Mouse (Mus musculus) lung, postnatal 0 days (tissue): ENCODE data around the gene Tesk2. TPM values are rescaled to one million over a fixed set of nuclear protein-coding genes. Genes with fewer than 3 reads are reported as not detected.

ENCODE experiments used
- ATAC-seq: fragments of 200-750 bp; cut with Nextera tagmentation; 2 replicates; pipeline ENCODE4 v1.8.0; 2017; ENCODE audit warnings: moderate library complexity
- DNase-seq: peaks from one replicate; pipeline ENCODE4 v3.0.0-alpha.2; 2016; ENCODE audit warnings: low spot score
- H3K27ac ChIP-seq: fragments of 300-500 bp; sonication (generic); 2 replicates; pipeline ENCODE4 v1.5.1; 2014; ENCODE audit warnings: antibody characterized with exemption, mild to moderate bottlenecking, low read length, mixed read lengths
- H3K27me3 ChIP-seq: fragments of 300-500 bp; sonication (generic); replicated peaks from 2 replicates; pipeline ENCODE4 v1.6.1; 2014; ENCODE audit warnings: low read length, mixed read lengths; ENCODE audit not compliant: insufficient read depth
- H3K36me3 ChIP-seq: fragments of 300-500 bp; sonication (generic); 2 replicates; pipeline ENCODE4 v1.6.1; 2014; ENCODE audit warnings: low read length, mixed read lengths; ENCODE audit not compliant: insufficient read depth
- H3K4me1 ChIP-seq: fragments of 300-500 bp; sonication (generic); 2 replicates; pipeline ENCODE4 v1.6.1; 2014; ENCODE audit warnings: antibody characterized with exemption, low read depth, low read length, mixed read lengths; ENCODE audit not compliant: insufficient read depth
- H3K4me2 ChIP-seq: fragments of 300-500 bp; sonication (generic); replicated peaks from 2 replicates; pipeline ENCODE4 v1.6.1; 2014; ENCODE audit warnings: low read depth, mild to moderate bottlenecking, low read length, moderate library complexity, mixed read lengths
- H3K4me3 ChIP-seq: fragments of 300-500 bp; sonication (generic); 2 replicates; pipeline ENCODE4 v1.5.1; 2014; ENCODE audit warnings: low read depth, low read length
- H3K9ac ChIP-seq: fragments of 300-500 bp; sonication (generic); replicated peaks from 2 replicates; pipeline ENCODE4 v1.6.1; 2014; ENCODE audit warnings: low read depth, mild to moderate bottlenecking
- H3K9me3 ChIP-seq: fragments of 300-500 bp; sonication (generic); 2 replicates; pipeline ENCODE4 v1.6.1; 2016; ENCODE audit warnings: low read length, mixed read lengths
- CTCF ChIP-seq: IDR thresholded peaks from 2 replicates; pipeline ENCODE4 v1.5.1; 2016; ENCODE audit warnings: antibody characterized with exemption, mild to moderate bottlenecking
- EP300 ChIP-seq: IDR thresholded peaks from 2 replicates; pipeline ENCODE4 v1.6.1; 2016; ENCODE audit warnings: antibody characterized with exemption, mild to moderate bottlenecking, control low read depth
- WGBS: fragments of 180-500 bp; shearing (Covaris S2); extraction: QIAGEN DNeasy Blood & Tissue Kit; methylation state at CpG from one replicate; pipeline ENCODE4 v1.1.7; 2014; 5-methylcytosine and 5-hydroxymethylcytosine counted together
- polyA plus RNA-seq: library from polyadenylated mRNA; unstranded; fragments of >200 nt; fragmentation: Nextera tagmentation; extraction: Ambion mirVana; gene quantifications from 2 replicates; pipeline ENCODE4 v1.2.1, GENCODE M21; 2015

The Tesk2 gene
- polyA plus RNA-seq, 1 experiment from 2014 or later = 4.0 TPM

GRCm38 (mm10) chr4:116708791-116709390 lies 11.9 kb upstream of the Tesk2 start:
- Histone ChIP-seq H3K4me2 (peak overlapping the region; percentile 73), H3K4me3 (peak overlapping the region; percentile 44), H3K27ac (no peak overlapping the region), H3K36me3 (no peaks in the 10 kb centered on the region), H3K4me1 (peaks cover 10% of the 10 kb centered on the region; the same call in 1 of the 2 replicates), H3K9me3 (no peaks in the 10 kb centered on the region), H3K27me3 (no peaks in the 10 kb centered on the region), H3K9ac (peak overlapping the region; percentile 23)
- DNase-seq (peak; percentile 12), ATAC-seq (no peak)
- TF ChIP-seq CTCF (no peak), EP300 (no peak)
- 5% methylated on average over 9 of the region's 9 CpGs for WGBS

- H3K27ac ChIP-seq = no peak overlapping the region
- H3K4me2 ChIP-seq = no peak overlapping the region
- no peak for TF ChIP-seq CTCF
- no peak for TF ChIP-seq EP300
- peaks cover 10% of the 10 kb centered on the region; the same call in 1 of the 2 replicates for H3K4me1 ChIP-seq
- no peaks in the 10 kb centered on the region for H3K27me3 ChIP-seq
- H3K9ac ChIP-seq = no peak overlapping the region
- H3K4me3 ChIP-seq = no peak overlapping the region
- DNase-seq = no peak
- no peak for ATAC-seq
- H3K36me3 ChIP-seq = no peaks in the 10 kb centered on the region
- WGBS = 86% methylated on average over 2 of the region's 2 CpGs
- H3K9me3 ChIP-seq = no peaks in the 10 kb centered on the region
These were observed 10.6 kb upstream of the Tesk2 start for GRCm38 (mm10) chr4:116710154-116710553.

GRCm38 (mm10) chr4:116712536-116712935 lies 8.2 kb upstream of the Tesk2 start:
- no peak for ATAC-seq

GRCm38 (mm10) chr4:116719396-116719795 lies 1.4 kb upstream of the Tesk2 start:
- DNase-seq = peak; percentile 95
- H3K9ac ChIP-seq = no peak overlapping the region
- no peak overlapping the region for H3K27ac ChIP-seq
- no peak for TF ChIP-seq EP300
- peak; percentile 83 for TF ChIP-seq CTCF
- no peak overlapping the region for H3K4me3 ChIP-seq
- no peaks in the 10 kb centered on the region for H3K9me3 ChIP-seq
- 14% methylated on average over 3 of the region's 3 CpGs for WGBS
- no peak overlapping the region for H3K4me2 ChIP-seq
- no peaks in the 10 kb centered on the region for H3K4me1 ChIP-seq
- H3K27me3 ChIP-seq = no peaks in the 10 kb centered on the region
- 0 out of 2 replicates have a peak, but pooled peaks have one; percentile 16 for ATAC-seq
- H3K36me3 ChIP-seq = no peaks in the 10 kb centered on the region

More at GRCm38 (mm10) chr4:116712536-116712935, 8.2 kb upstream of the Tesk2 start:
- 86% methylated on average over 1 of the region's 1 CpGs for WGBS
- no peak for DNase-seq
- no peak overlapping the region for H3K4me2 ChIP-seq
- H3K27ac ChIP-seq = no peak overlapping the region
- H3K4me1 ChIP-seq = peaks cover 7% of the 10 kb centered on the region; the same call in 1 of the 2 replicates
- H3K27me3 ChIP-seq = no peaks in the 10 kb centered on the region
- no peak for TF ChIP-seq EP300
- no peak for TF ChIP-seq CTCF
- H3K4me3 ChIP-seq = no peak overlapping the region
- no peaks in the 10 kb centered on the region for H3K36me3 ChIP-seq
- no peak overlapping the region for H3K9ac ChIP-seq
- H3K9me3 ChIP-seq = no peaks in the 10 kb centered on the region

GRCm38 (mm10) chr4:116721098-116721628 lies 415 bp downstream of the Tesk2 start:
- peak overlapping the region; percentile 84 for H3K4me2 ChIP-seq
- H3K9me3 ChIP-seq = no peaks in the 10 kb centered on the region
- ATAC-seq (no peak), DNase-seq (no peak)
- TF ChIP-seq EP300 = no peak
- no peak for TF ChIP-seq CTCF
- H3K36me3 ChIP-seq = no peaks in the 10 kb centered on the region
- H3K9ac ChIP-seq = peak overlapping the region; percentile 65
- WGBS = under 1% methylated on average over 23 of the region's 29 CpGs
- peak overlapping the region; percentile 85 for H3K27ac ChIP-seq
- no peaks in the 10 kb centered on the region for H3K4me1 ChIP-seq
- H3K27me3 ChIP-seq = no peaks in the 10 kb centered on the region
- peak overlapping the region; percentile 73 for H3K4me3 ChIP-seq

GRCm38 (mm10) chr4:116722230-116722629 lies 1.5 kb downstream of the Tesk2 start:
- H3K4me1 ChIP-seq = no peaks in the 10 kb centered on the region
- H3K9me3 ChIP-seq = no peaks in the 10 kb centered on the region
- ATAC-seq (no peak), DNase-seq (no peak)
- H3K9ac ChIP-seq = no peak overlapping the region
- no peak for TF ChIP-seq CTCF
- TF ChIP-seq EP300 = no peak
- WGBS = 58% methylated on average over 7 of the region's 7 CpGs
- H3K4me3 ChIP-seq = no peak overlapping the region
- H3K4me2 ChIP-seq = no peak overlapping the region
- H3K27me3 ChIP-seq = no peaks in the 10 kb centered on the region
- no peaks in the 10 kb centered on the region for H3K36me3 ChIP-seq
- H3K27ac ChIP-seq = no peak overlapping the region
